Mouse (Mus musculus): ENCODE results near the gene Mrpl37. TPM values are rescaled to one million over a fixed set of nuclear protein-coding genes. Genes with fewer than 3 reads are reported as not detected.

Gene Mrpl37
- polyA plus RNA-seq, 1 experiment = 89.4 TPM

- no peak for DNase-seq (ENCODE audit: low read depth, low spot score)
- 64% methylated on average over 3 of the region's 3 CpGs for WGBS
These were observed 45.2 kb downstream of the Mrpl37 start for GRCm38 (mm10) chr4:107021464-107021863.

GRCm38 (mm10) chr4:107020287-107021000, 46.2 kb downstream of the Mrpl37 start:
- no peak for DNase-seq (ENCODE audit: low read depth, low spot score)
- 61% methylated on average over 5 of the region's 5 CpGs for WGBS

GRCm38 (mm10) chr4:107019027-107019426, 47.6 kb downstream of the Mrpl37 start:
- 30% methylated on average over 7 of the region's 7 CpGs for WGBS
- DNase-seq (ENCODE audit: low read depth, low spot score) = no peak

GRCm38 (mm10) chr4:107018521-107018920, 48.1 kb downstream of the Mrpl37 start:
- no peak for DNase-seq (ENCODE audit: low read depth, low spot score)
- 33% methylated on average over 3 of the region's 3 CpGs for WGBS

- DNase-seq (ENCODE audit: low read depth, low spot score) = no peak
These were observed 49.4 kb downstream of the Mrpl37 start for GRCm38 (mm10) chr4:107017257-107017656.

GRCm38 (mm10) chr4:107015971-107016511, 50.6 kb downstream of the Mrpl37 start:
- no peak for DNase-seq (ENCODE audit: low read depth, low spot score)
- 80% methylated on average over 13 of the region's 13 CpGs for WGBS

GRCm38 (mm10) chr4:107013817-107014260, 52.8 kb downstream of the Mrpl37 start:
- DNase-seq (ENCODE audit: low read depth, low spot score) = no peak
- 72% methylated on average over 9 of the region's 9 CpGs for WGBS

GRCm38 (mm10) chr4:107013119-107013816, 53.4 kb downstream of the Mrpl37 start:
- 78% methylated on average over 6 of the region's 6 CpGs for WGBS
- no peak for DNase-seq (ENCODE audit: low read depth, low spot score)

- 84% methylated on average over 3 of the region's 3 CpGs for WGBS
- no peak for DNase-seq (ENCODE audit: low read depth, low spot score)
These were observed 54.1 kb downstream of the Mrpl37 start for GRCm38 (mm10) chr4:107012574-107012973.

- 73% methylated on average over 13 of the region's 13 CpGs for WGBS
- no peak for DNase-seq (ENCODE audit: low read depth, low spot score)
These were observed 54.6 kb downstream of the Mrpl37 start for GRCm38 (mm10) chr4:107012005-107012478.

- 91% methylated on average over 8 of the region's 8 CpGs for WGBS
These were observed 55.2 kb downstream of the Mrpl37 start for GRCm38 (mm10) chr4:107011325-107012004.

GRCm38 (mm10) chr4:107009548-107009947, 57.1 kb downstream of the Mrpl37 start:
- WGBS = 95% methylated on average over 7 of the region's 7 CpGs

More at GRCm38 (mm10) chr4:107011325-107012004, 55.2 kb downstream of the Mrpl37 start:
- DNase-seq (ENCODE audit: low read depth, low spot score) = no peak

GRCm38 (mm10) chr4:107008161-107008560, 58.5 kb downstream of the Mrpl37 start:
- 88% methylated on average over 2 of the region's 2 CpGs for WGBS

More at GRCm38 (mm10) chr4:107009548-107009947, 57.1 kb downstream of the Mrpl37 start:
- DNase-seq (ENCODE audit: low read depth, low spot score) = no peak

GRCm38 (mm10) chr4:107007359-107007758, 59.3 kb downstream of the Mrpl37 start:
- DNase-seq (ENCODE audit: low read depth, low spot score) = no peak
- WGBS = 92% methylated on average over 8 of the region's 8 CpGs

More at GRCm38 (mm10) chr4:107008161-107008560, 58.5 kb downstream of the Mrpl37 start:
- no peak for DNase-seq (ENCODE audit: low read depth, low spot score)

- DNase-seq (ENCODE audit: low read depth, low spot score) = no peak
- WGBS = 88% methylated on average over 6 of the region's 6 CpGs
These were observed 59.9 kb downstream of the Mrpl37 start for GRCm38 (mm10) chr4:107006807-107007206.

GRCm38 (mm10) chr4:107006229-107006628, 60.4 kb downstream of the Mrpl37 start:
- DNase-seq (ENCODE audit: low read depth, low spot score) = peak; percentile 60
- 15% methylated on average over 4 of the region's 4 CpGs for WGBS
